Mouse (Mus musculus) T-helper 2 cell (primary cell): ENCODE results near the gene Ap2a2.
"Not testable (repeated sequence)": the region's sequence is repeated elsewhere in the genome, so short reads cannot be mapped to it uniquely, and the experiment has no call there.

Experiments used
- in situ Hi-C: fragments of 300-600 bp; cut with MboI, MseI; formaldehyde crosslinking; loops from one replicate; pipeline ENCODE4 v1.15.1; 2025; ENCODE audit warnings: high pct_unique_total_duplicates

The Ap2a2 gene

DNA sequence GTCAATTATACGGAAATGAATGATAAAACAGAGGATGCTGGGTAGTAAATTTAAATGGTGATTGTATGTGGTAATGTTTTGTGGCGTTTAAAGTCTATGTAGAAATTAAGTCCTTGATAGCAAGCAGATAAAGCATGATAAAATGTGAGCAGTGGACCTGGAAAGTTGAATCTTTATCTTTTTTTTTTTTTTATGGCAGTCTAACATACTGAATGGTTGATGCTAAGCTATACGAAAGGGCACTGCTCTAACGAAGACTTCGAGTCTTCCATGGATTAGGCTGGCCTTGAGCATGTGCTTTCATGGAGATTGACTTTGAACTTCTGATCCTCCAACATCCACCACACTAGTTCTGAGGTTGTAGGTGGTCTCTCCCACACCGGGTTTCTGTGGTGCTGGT, 31.1 kb downstream of the Ap2a2 start:
- in situ Hi-C loops = no loop called here

DNA sequence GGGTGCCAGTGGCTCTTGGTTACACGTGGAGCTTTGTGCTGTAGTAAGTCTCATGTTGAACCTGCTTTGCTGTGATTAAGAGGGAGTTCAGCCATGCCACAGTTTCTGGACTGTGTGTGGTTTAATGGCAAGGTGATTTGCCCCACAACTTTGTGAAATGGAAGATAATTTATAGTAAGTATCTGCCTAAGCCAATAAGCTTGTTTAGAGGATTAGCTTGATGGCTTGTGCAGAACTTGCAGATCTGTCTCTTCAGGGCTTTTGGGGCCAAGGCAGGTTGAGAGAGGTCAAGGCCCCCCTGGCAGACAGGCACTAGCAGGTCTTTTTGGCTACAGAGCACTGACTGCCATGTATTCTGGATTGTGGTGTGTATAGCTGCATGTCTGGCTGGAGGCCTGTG, 35.0 kb downstream of the Ap2a2 start:
- in situ Hi-C loops = no loop called here

DNA sequence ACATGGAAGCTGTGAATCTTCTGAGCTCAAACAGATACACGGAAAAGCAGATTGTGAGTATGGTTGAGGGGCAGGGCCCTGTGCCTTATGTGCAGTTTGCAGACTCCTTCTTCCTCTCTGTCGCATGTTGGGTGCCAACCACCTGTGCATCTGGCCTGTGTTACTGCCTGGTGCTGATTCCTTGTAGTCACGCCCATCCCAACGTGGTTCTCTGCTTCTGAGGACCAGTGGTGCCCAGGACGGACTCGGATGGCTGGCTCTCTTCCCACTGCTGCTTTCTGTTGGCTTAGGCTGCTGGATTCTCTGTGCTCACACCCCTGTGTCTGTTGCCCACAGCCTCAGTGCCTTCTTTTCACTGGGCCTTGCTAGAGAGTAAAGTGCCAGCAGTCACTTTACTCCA, 35.6 kb downstream of the Ap2a2 start:
- in situ Hi-C loops = no loop called here

GRCm38 (mm10) chr7:141607717-141608116, 45.7 kb downstream of the Ap2a2 start:
- in situ Hi-C loops = no loop called here

GRCm38 (mm10) chr7:141609719-141610514, 47.9 kb downstream of the Ap2a2 start:
- in situ Hi-C loops = no loop called here

DNA sequence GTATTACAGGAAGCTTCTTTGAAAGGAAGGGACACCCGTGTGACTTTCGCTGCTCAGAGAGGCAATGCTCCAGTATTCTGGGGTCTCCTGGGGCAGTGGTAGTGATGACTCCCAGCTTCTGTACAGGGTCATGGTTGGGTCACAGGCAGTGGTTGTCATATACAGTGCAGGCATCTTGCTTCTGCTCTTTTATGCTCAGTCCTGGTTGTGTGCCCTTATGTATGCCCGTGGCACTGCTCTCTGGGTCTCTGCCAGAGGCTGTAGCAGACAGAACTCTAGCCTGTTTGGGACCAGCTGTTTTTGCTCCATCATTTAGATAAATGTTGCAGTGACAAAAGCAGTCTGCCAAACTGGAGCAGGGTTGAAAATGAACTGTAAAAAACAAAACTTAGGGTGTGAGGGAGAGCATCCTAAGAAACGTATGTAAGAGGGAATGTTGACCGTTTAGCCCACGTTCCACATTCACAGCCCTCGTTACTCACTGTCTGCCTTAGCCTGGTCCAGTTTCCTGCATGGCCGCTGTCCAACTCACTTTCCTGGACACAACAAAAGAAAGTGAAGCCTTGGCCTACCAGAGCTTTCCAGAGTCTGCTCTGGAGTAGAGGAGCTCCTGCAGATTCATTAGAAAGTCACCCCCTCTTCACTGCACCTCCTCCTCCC, 49.9 kb downstream of the Ap2a2 start:
- in situ Hi-C loops = no loop called here

DNA sequence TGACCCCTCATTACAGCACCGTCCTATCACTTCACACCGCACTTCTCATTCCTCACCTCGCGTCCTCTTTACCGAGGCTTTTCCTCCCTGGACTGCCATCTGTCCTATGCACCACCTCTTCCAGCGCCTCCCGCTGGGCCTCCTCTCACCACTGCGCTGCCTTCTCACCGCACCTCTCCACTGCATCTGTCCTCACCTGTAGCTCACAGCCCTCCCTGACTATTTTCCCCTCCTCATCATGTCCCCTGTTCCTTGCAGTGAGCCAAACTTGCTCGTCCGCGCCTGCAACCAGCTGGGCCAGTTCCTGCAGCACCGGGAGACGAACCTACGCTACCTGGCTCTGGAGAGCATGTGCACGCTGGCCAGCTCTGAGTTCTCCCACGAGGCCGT, 50.4 kb downstream of the Ap2a2 start:
- in situ Hi-C loops = no loop called here

- in situ Hi-C loops = no loop called here
Measured at GRCm38 (mm10) chr7:141612791-141613190, 50.8 kb downstream of the Ap2a2 start.

GRCm38 (mm10) chr7:141614329-141614832, 52.4 kb downstream of the Ap2a2 start:
- in situ Hi-C loops = no loop called here

- in situ Hi-C loops = no loop called here
Measured at GRCm38 (mm10) chr7:141624214-141624613, 62.2 kb downstream of the Ap2a2 start.

- in situ Hi-C loops = no loop called here
Measured at GRCm38 (mm10) chr7:141625120-141625810, 63.3 kb downstream of the Ap2a2 start.

- in situ Hi-C loops = no loop called here
Measured at GRCm38 (mm10) chr7:141628018-141628417, 66.0 kb downstream of the Ap2a2 start.

DNA sequence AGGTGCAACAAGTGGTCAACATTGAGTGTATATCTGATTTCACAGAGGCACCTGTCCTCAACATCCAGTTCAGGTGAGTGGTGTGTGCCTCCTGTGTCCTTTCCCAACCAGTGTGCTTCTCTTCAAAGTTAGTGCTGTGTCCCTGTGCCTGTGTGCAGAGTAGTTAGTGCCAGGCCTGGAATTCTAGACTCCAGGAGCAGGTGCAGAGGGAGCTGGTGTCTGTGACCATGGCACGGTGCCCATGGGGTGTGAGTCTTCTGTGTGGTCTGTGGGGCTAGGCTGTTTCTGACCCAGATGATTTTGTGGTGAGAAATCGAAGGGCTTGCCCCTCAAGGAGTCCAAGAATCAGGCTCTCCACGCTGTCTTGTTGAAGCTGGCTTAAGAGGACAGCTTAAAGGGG, 67.3 kb downstream of the Ap2a2 start:
- in situ Hi-C loops = no loop called here

- in situ Hi-C loops = not testable (repeated sequence)
Measured at GRCm38 (mm10) chr7:141638077-141638476, 76.1 kb downstream of the Ap2a2 start.

DNA sequence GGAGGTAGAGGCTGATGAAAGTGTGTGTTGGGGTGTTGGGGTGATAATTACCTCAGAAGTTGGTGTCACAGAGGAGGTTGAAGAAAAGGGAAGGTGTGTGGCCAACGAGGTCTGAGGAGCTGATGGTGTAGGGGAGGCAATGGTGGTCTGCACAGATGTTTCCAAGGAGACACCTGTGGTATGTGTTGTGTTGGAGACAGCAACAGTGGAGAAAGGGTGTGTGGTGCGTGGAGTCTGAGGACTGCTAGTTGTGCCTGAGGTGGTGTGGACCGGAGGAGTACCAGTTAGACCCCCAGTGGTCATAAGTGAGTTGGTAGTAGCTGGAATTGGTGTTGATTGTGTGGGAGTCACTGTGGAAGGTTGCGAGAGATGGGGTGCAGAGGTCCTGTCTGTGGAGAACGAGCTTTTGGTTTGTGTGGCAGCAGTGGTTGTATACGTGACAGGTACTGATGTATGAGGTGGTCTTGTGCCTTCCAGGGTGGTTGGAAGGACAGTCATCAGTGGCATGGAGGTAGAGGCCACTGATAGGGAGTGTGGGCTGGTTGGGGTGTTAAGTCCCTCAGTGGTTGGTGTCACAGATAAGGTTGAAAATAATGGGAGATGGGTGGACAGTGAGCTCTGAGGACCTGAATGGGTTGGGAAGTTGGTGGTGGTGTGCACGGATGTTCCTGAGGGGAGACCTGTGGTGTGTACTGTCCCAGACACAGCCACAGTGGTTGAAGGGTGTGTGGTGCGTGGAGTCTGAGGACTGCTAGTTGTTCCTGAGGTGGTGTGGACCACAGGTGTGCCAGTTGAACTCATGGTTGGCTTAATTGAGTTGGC, 76.8 kb downstream of the Ap2a2 start:
- in situ Hi-C loops = not testable (repeated sequence)

- in situ Hi-C loops = not testable (repeated sequence)
Measured at GRCm38 (mm10) chr7:141639335-141639890, 77.4 kb downstream of the Ap2a2 start.

DNA sequence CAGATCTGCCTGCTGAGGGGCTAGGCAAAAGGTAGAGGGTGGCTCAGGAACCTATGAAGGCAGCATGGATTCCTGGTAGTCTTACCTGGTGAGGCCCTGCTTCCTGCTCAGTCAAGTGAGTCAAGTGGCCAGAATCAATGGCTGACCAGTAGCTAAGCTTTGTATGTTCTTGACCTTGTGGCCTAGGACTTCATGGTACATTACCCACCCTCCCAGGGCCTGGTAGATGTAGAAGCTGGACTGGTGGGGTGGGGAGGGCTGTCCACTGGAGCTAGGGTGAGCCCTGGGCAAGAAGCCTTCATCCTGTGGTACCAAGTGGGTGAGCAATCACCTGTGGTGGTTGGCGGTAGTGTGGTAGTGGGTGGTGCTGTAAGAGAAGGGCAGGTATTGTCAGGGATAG, 80.4 kb downstream of the Ap2a2 start:
- in situ Hi-C loops = no loop called here

- in situ Hi-C loops = no loop called here
Measured at GRCm38 (mm10) chr7:141643160-141643559, 81.2 kb downstream of the Ap2a2 start.

GRCm38 (mm10) chr7:141647083-141647482, 85.1 kb downstream of the Ap2a2 start:
- in situ Hi-C loops = no loop called here

GRCm38 (mm10) chr7:141647815-141648214, 85.8 kb downstream of the Ap2a2 start:
- in situ Hi-C loops = no loop called here

DNA sequence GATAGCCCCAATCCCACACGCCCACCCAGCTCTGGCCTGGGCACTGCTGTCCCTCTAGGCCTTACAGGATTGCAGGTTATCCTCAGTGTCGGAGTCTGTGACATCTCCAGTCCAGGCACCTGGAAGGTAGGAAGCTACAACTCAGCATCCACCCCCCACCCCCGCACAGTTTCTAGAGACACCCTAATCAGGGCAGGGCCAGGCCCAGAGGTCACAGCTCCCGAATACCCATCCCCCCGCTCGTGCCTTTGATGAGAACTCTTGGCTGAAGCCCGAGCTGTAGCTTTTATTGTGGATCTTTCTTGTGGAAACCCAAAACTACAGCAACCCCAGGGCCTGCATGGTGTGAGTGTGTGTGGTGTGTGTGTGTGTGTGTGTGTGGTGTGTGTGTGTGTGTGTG, 90.2 kb downstream of the Ap2a2 start:
- in situ Hi-C loops = loop anchor here (10.0 kb wide), 2 partner anchors 93 to 157 kb away; no protein-coding TSS in a partner anchor
